Mouse (Mus musculus) frontal cortex, adult 2 months (tissue): ENCODE results near the gene Duoxa1. TPM values are rescaled to one million over a fixed set of nuclear protein-coding genes. Genes with fewer than 3 reads are reported as not detected.
A peak's percentile ranks its signal among the peaks of the same experiment; 100 is the strongest.
"Not testable (repeated sequence)": the region's sequence is repeated elsewhere in the genome, so short reads cannot be mapped to it uniquely, and the experiment has no call there.

ENCODE experiments used
- DNase-seq, 2 experiments: peaks; one replicate each; pipeline ENCODE4 v3.0.0; 2022; ENCODE audit warnings: low spot score in 1 of 2; ENCODE audit errors: extremely low spot score in 1 of 2
- polyA plus RNA-seq: library from polyadenylated mRNA; depleted of rRNA; stranded (reverse); fragments of >200 nt; gene quantifications from 2 replicates; pipeline ENCODE4 v1.2.3, GENCODE M21; 2012; rRNA removed

Gene Duoxa1
- 0.15 TPM in 1 of 2 replicates, not detected in the other for polyA plus RNA-seq

- no peak for DNase-seq
Measured at GRCm38 (mm10) chr2:122313536-122313935, at the start of gene Duoxa1. Gene Duoxa1, minus strand, starts transcription at chr2:122313730.

- no peak for DNase-seq
Measured at GRCm38 (mm10) chr2:122362622-122363523, 49.3 kb upstream of the Duoxa1 start.

- DNase-seq = no peak
Measured at GRCm38 (mm10) chr2:122361868-122362621, 48.5 kb upstream of the Duoxa1 start.

GRCm38 (mm10) chr2:122361181-122361580 lies 47.7 kb upstream of the Duoxa1 start:
- DNase-seq = no peak

- DNase-seq = no peak
Measured at GRCm38 (mm10) chr2:122360310-122360709, 46.8 kb upstream of the Duoxa1 start.

GRCm38 (mm10) chr2:122356187-122356586 lies 42.7 kb upstream of the Duoxa1 start:
- DNase-seq = no peak

- no peak for DNase-seq
Measured at GRCm38 (mm10) chr2:122355389-122355788, 41.9 kb upstream of the Duoxa1 start.

- no peak for DNase-seq
Measured at GRCm38 (mm10) chr2:122354191-122354929, 40.8 kb upstream of the Duoxa1 start.

GRCm38 (mm10) chr2:122353765-122354164 lies 40.2 kb upstream of the Duoxa1 start:
- no peak for DNase-seq

GRCm38 (mm10) chr2:122352992-122353391 lies 39.5 kb upstream of the Duoxa1 start:
- DNase-seq = no peak

GRCm38 (mm10) chr2:122351931-122352329 lies 38.4 kb upstream of the Duoxa1 start:
- peak in 1 of 2 experiments; percentile 74 for DNase-seq

GRCm38 (mm10) chr2:122351156-122351930 lies 37.8 kb upstream of the Duoxa1 start:
- peak; percentile 46 to 85 for DNase-seq

- DNase-seq = no peak
Measured at GRCm38 (mm10) chr2:122349136-122349785, 35.7 kb upstream of the Duoxa1 start.

- peak; percentile 74 to 88 for DNase-seq
Measured at GRCm38 (mm10) chr2:122348531-122349131, 35.1 kb upstream of the Duoxa1 start.

GRCm38 (mm10) chr2:122347257-122347656 lies 33.7 kb upstream of the Duoxa1 start:
- DNase-seq = no peak

- not testable (repeated sequence) for DNase-seq
Measured at GRCm38 (mm10) chr2:122346164-122346563, 32.6 kb upstream of the Duoxa1 start.

- no peak for DNase-seq
Measured at GRCm38 (mm10) chr2:122345106-122345893, 31.8 kb upstream of the Duoxa1 start.

GRCm38 (mm10) chr2:122337291-122337690 lies 23.8 kb upstream of the Duoxa1 start:
- no peak for DNase-seq
